Mouse (Mus musculus): ENCODE measurements around the gene Nt5dc3. TPM values are rescaled to one million over a fixed set of nuclear protein-coding genes. Genes with fewer than 3 reads are reported as not detected.
A peak's percentile ranks its signal among the peaks of the same experiment; 100 is the strongest.

Gene Nt5dc3
- polyA plus RNA-seq, 2 experiments: 1.3 to 5.5 TPM

DNA sequence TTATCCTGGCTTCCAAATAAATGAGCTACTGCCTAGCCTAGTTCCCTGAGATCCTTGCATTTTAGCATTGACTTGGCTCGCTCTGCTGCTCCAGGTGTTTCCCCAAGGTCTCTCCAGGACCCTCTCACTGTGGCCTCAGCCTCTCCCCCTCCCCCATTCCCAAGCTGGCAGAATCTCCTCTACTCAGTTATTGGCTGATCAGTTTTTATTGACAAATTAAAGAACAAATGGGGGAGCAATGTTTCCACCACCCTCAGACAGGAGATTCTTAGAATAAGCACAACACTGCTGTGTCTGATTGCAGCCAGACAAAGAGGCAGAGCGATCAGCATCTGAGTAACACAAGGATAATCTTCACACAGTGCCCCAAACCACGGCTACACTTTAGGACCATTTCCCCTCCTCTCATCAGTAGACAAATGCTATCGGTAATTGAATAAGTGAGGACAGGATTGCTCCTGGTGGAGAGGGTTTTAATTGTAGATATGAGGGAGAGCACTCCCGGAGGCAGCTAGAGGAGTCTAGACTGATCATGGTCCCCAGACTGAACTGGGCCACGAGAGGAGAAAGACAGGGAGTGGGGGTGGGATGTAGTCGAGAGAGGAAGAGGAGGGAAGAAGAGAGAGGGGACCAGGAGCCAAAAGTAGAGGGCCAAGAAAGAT lies 17.0 kb upstream of the Nt5dc3 start:
- ATAC-seq (ENCODE audit: low FRiP score, low read depth): peak; percentile 53; the same call in 1 of the 2 replicates
- no peak overlapping the region for H3K27ac ChIP-seq (replicated peaks; ENCODE audit: low read depth, low read length)
- WGBS: 28% methylated on average over 7 of the region's 7 CpGs

DNA sequence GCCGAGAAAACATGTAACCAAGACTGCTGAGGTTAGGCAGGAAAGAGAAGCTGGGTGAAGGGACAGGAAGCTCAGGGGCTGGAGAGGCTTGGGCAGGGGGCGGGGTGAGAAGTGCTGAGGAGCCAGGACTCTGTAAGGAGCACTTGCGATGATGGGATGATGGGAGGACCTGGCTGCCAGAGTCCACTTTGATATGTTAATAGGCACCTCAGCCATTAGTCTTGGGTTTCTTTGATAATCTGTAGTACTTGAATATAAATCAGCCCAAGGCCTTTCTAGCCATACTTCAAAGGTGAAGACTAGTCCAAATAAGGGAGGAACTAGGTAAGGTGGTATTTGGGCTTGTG lies 16.4 kb upstream of the Nt5dc3 start:
- no peak overlapping the region for H3K4me2 ChIP-seq (replicated peaks; ENCODE audit: low read depth, low read length, severe bottlenecking)
- no peaks in the 10 kb centered on the region for H3K36me3 ChIP-seq (ENCODE audit: control insufficient read depth, insufficient read depth, low read length)
- no peaks in the 10 kb centered on the region for H3K9me3 ChIP-seq (ENCODE audit: control insufficient read depth, low read length)
- H3K27ac ChIP-seq (replicated peaks; ENCODE audit: low read depth, low read length): no peak overlapping the region
- no peak overlapping the region for H3K4me3 ChIP-seq (replicated peaks; ENCODE audit: low read length)
- no peak overlapping the region for H3K9ac ChIP-seq (ENCODE audit: low read depth, low read length, severe bottlenecking)
- no peaks in the 10 kb centered on the region for H3K27me3 ChIP-seq (ENCODE audit: control insufficient read depth, insufficient read depth, low read length)
- 64% methylated on average over 3 of the region's 3 CpGs for whole genome bisulfite sequencing
- 0 out of 2 replicates have a peak, but pooled peaks cover 3% of the 10 kb centered on the region for H3K4me1 ChIP-seq (ENCODE audit: control insufficient read depth, insufficient read depth, low read length)
- DNase-seq (ENCODE audit: low spot score): no peak
- ATAC-seq (ENCODE audit: low FRiP score, low read depth): no peak
- TF ChIP-seq POLR2A (IDR thresholded peaks at IDR 0.05; ENCODE audit: borderline replicate concordance, extremely low read depth, insufficient read depth, insufficient read length): no peak

More for the DNA sequence above, 17.0 kb upstream of the Nt5dc3 start:
- Histone ChIP-seq H3K9ac (ENCODE audit: low read depth, low read length, severe bottlenecking) (no peak overlapping the region), H3K4me3 (replicated peaks; ENCODE audit: low read length) (no peak overlapping the region), H3K4me2 (replicated peaks; ENCODE audit: low read depth, low read length, severe bottlenecking) (no peak overlapping the region), H3K4me1 (ENCODE audit: control insufficient read depth, insufficient read depth, low read length) (0 out of 2 replicates have a peak, but pooled peaks cover 3% of the 10 kb centered on the region), H3K9me3 (ENCODE audit: control insufficient read depth, low read length) (no peaks in the 10 kb centered on the region), H3K27me3 (ENCODE audit: control insufficient read depth, insufficient read depth, low read length) (no peaks in the 10 kb centered on the region), H3K36me3 (ENCODE audit: control insufficient read depth, insufficient read depth, low read length) (no peaks in the 10 kb centered on the region)
- no peak for TF ChIP-seq POLR2A (IDR thresholded peaks at IDR 0.05; ENCODE audit: borderline replicate concordance, extremely low read depth, insufficient read depth, insufficient read length)
- DNase-seq (ENCODE audit: low spot score): no peak

DNA sequence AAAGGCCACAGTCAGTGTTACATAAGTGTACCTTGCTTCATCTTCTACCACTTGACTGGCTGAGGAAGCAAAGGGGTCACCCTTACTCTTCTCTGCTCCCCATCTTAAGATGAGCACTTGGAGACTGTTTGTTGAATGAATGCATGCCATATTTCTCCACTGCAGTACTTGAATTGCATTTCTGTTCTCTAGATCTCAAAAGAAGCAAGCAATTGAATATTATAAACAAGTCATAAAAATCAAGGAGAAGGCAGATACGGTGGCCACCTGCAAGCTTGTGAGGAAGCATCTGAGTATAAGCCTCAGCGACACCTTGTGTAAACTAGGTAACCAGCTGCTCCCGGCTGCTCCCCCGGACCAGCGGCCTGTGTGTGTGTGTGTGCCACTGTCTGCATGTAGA lies 15.1 kb upstream of the Nt5dc3 start, which contains the start of gene Gm49358:
Gene Gm49358, plus strand, starts transcription at position 301 of the 400 bp plus-strand sequence.
- H3K9ac ChIP-seq (ENCODE audit: low read depth, low read length, severe bottlenecking): no peak within 1 kb of the TSS
- TF ChIP-seq POLR2A (IDR thresholded peaks at IDR 0.05; ENCODE audit: borderline replicate concordance, extremely low read depth, insufficient read depth, insufficient read length): no peak
- H3K4me1 ChIP-seq (ENCODE audit: control insufficient read depth, insufficient read depth, low read length): 0 out of 2 replicates have a peak, but pooled peaks cover 3% of the 10 kb centered on the region
- no peak within 1 kb of the TSS for H3K27ac ChIP-seq (replicated peaks; ENCODE audit: low read depth, low read length)
- H3K4me2 ChIP-seq (replicated peaks; ENCODE audit: low read depth, low read length, severe bottlenecking): no peak within 1 kb of the TSS
- H3K36me3 ChIP-seq (ENCODE audit: control insufficient read depth, insufficient read depth, low read length): no peaks in the 10 kb centered on the region
- ATAC-seq (ENCODE audit: low FRiP score, low read depth) (no peak), DNase-seq (ENCODE audit: low spot score) (no peak)
- no peaks in the 10 kb centered on the region for H3K9me3 ChIP-seq (ENCODE audit: control insufficient read depth, low read length)
- WGBS: 90% methylated on average over 5 of the region's 5 CpGs
- H3K4me3 ChIP-seq (replicated peaks; ENCODE audit: low read length): no peak within 1 kb of the TSS
- no peaks in the 10 kb centered on the region for H3K27me3 ChIP-seq (ENCODE audit: control insufficient read depth, insufficient read depth, low read length)

DNA sequence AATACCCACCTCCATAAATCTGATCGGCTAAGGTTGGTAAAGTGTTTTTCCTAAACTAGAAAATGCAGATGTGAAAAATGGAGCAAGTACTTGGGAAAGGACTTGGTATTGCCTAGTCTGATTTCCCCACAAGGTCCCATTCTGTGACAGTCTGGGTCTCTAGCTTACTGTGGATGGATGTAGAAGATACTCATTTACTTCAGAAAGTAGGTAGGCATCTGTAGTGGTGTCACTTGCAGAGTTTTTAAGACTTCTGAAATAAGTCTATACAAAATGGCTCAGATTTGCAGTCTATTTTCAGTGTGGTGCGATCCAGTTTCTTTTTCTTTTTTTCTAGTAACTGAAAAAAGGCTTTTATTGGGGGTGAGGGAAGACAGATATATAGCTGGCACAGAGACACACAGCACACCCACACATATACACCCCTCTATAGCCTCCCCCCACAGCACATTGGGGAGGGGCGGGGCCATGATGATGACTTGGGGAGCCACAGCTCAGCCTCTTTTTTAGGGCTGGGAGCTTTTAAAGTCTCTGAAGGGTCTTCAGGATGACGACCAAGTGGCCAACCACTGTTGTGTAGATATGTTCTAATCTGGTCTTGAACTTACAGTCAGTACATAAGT lies 13.3 kb upstream of the Nt5dc3 start:
- 76% methylated on average over 4 of the region's 4 CpGs for WGBS
- no peak for TF ChIP-seq POLR2A (IDR thresholded peaks at IDR 0.05; ENCODE audit: borderline replicate concordance, extremely low read depth, insufficient read depth, insufficient read length)
- no peak overlapping the region for H3K4me3 ChIP-seq (replicated peaks; ENCODE audit: low read length)
- no peaks in the 10 kb centered on the region for H3K36me3 ChIP-seq (ENCODE audit: control insufficient read depth, insufficient read depth, low read length)
- no peak overlapping the region for H3K9ac ChIP-seq (ENCODE audit: low read depth, low read length, severe bottlenecking)
- 0 out of 2 replicates have a peak, but pooled peaks cover 3% of the 10 kb centered on the region for H3K4me1 ChIP-seq (ENCODE audit: control insufficient read depth, insufficient read depth, low read length)
- no peaks in the 10 kb centered on the region for H3K27me3 ChIP-seq (ENCODE audit: control insufficient read depth, insufficient read depth, low read length)
- no peak overlapping the region for H3K4me2 ChIP-seq (replicated peaks; ENCODE audit: low read depth, low read length, severe bottlenecking)
- no peak overlapping the region for H3K27ac ChIP-seq (replicated peaks; ENCODE audit: low read depth, low read length)
- ATAC-seq (ENCODE audit: low FRiP score, low read depth): no peak
- H3K9me3 ChIP-seq (ENCODE audit: control insufficient read depth, low read length): no peaks in the 10 kb centered on the region
- DNase-seq (ENCODE audit: low spot score): no peak

DNA sequence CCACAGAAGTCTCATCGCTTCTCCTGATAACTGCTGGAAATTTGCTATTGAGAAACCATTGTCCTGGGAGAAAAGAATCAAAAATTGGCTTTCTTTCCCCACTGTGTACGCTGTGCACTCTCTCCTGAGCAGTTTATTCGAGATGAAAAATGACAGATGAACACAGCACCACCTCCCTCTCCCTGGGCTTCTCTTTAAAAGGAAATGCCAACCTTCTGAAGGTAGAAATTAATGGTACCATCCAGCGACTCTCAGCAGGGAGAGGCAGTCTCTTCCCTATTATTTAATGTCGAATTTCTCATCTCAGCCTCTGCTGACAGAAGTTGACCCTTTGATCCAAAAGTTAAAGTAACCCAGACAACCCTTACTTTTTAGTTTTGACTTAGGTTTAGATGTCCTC lies 9.6 kb upstream of the Nt5dc3 start:
- Histone ChIP-seq H3K36me3 (ENCODE audit: control insufficient read depth, insufficient read depth, low read length) (no peaks in the 10 kb centered on the region), H3K4me1 (ENCODE audit: control insufficient read depth, insufficient read depth, low read length) (no peaks in the 10 kb centered on the region), H3K9me3 (ENCODE audit: control insufficient read depth, low read length) (no peaks in the 10 kb centered on the region), H3K4me2 (replicated peaks; ENCODE audit: low read depth, low read length, severe bottlenecking) (no peak overlapping the region), H3K9ac (ENCODE audit: low read depth, low read length, severe bottlenecking) (no peak overlapping the region), H3K4me3 (replicated peaks; ENCODE audit: low read length) (no peak overlapping the region), H3K27ac (replicated peaks; ENCODE audit: low read depth, low read length) (no peak overlapping the region), H3K27me3 (ENCODE audit: control insufficient read depth, insufficient read depth, low read length) (no peaks in the 10 kb centered on the region)
- no peak for ATAC-seq (ENCODE audit: low FRiP score, low read depth)
- WGBS: 66% methylated on average over 5 of the region's 5 CpGs
- TF ChIP-seq POLR2A (IDR thresholded peaks at IDR 0.05; ENCODE audit: borderline replicate concordance, extremely low read depth, insufficient read depth, insufficient read length): no peak
- DNase-seq (ENCODE audit: low spot score): no peak
